Mouse (Mus musculus) erythroblast, embryonic 14.5 days (primary cell): ENCODE measurements around the gene Srpx.

Source experiments
- GATA1 ChIP-seq: IDR thresholded peaks from 2 replicates; pipeline ENCODE4 v1.6.1; 2012; ENCODE audit warnings: low read length, inconsistent platforms, mixed read lengths
- TAL1 ChIP-seq: IDR thresholded peaks from 3 replicates; pipeline ENCODE4 v1.6.1; 2012; ENCODE audit warnings: low read length, inconsistent platforms, mixed read lengths

DNA sequence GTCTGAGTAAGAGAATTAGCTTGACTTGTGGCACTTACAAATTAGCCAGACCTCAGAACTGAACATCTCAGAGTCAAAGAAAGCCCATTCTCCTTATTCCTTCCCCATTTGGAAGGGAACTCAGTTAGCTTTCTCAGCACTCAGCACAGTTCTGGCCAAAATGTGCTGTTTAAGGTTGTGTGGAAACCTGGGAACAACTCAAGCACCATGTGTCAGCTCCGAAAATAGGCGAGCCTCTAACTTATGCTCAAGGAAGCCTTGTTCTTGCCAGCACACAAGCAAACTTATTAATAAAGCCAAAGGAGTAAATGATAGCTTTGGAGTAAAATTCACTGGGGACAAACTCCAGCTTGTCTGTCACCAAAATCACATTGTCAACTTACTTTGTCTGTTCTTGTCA lies 54.1 kb downstream of the Srpx start:
- TF ChIP-seq GATA1 (no peak), TAL1 (no peak)
